Mouse (Mus musculus) stomach, embryonic 16.5 days (tissue): Measurements from ENCODE around the gene Rad21l. TPM values are rescaled to one million over a fixed set of nuclear protein-coding genes. Genes with fewer than 3 reads are reported as not detected.

Experiments used
- ATAC-seq: fragments of 200-750 bp; cut with Nextera tagmentation; 2 replicates; pipeline ENCODE4 v1.8.0; 2017; ENCODE audit warnings: moderate number of reproducible peaks, moderate TSS enrichment; ENCODE audit not compliant: insufficient read depth, low FRiP score
- H3K27ac ChIP-seq: fragments of 300-500 bp; sonication (generic); 2 replicates; pipeline ENCODE4 v1.5.1; 2014; ENCODE audit warnings: low read length
- H3K27me3 ChIP-seq: fragments of 300-500 bp; sonication (generic); 2 replicates; pipeline ENCODE4 v1.6.1; 2014; ENCODE audit warnings: low read length, control low read depth, mixed read lengths; ENCODE audit not compliant: control insufficient read depth, insufficient read depth
- H3K36me3 ChIP-seq: fragments of 300-500 bp; sonication (generic); 2 replicates; pipeline ENCODE4 v1.6.1; 2014; ENCODE audit warnings: low read length; ENCODE audit not compliant: control insufficient read depth, insufficient read depth
- H3K4me1 ChIP-seq: fragments of 300-500 bp; sonication (generic); 2 replicates; pipeline ENCODE4 v1.6.1; 2014; ENCODE audit warnings: low read length, control low read depth, mixed read lengths; ENCODE audit not compliant: control insufficient read depth, insufficient read depth
- H3K4me2 ChIP-seq: fragments of 300-500 bp; sonication (generic); 2 replicates; pipeline ENCODE4 v1.6.1; 2014; ENCODE audit warnings: low read depth, low read length, mixed read lengths
- H3K4me3 ChIP-seq: fragments of 300-500 bp; sonication (generic); replicated peaks from 2 replicates; pipeline ENCODE4 v1.5.1; 2014; ENCODE audit warnings: mild to moderate bottlenecking, low read length
- H3K9ac ChIP-seq: fragments of 300-500 bp; sonication (generic); 2 replicates; pipeline ENCODE4 v1.6.1; 2014; ENCODE audit warnings: low read length
- H3K9me3 ChIP-seq: fragments of 300-500 bp; sonication (generic); replicated peaks from 2 replicates; pipeline ENCODE4 v1.6.1; 2016; ENCODE audit warnings: low read length, control low read depth; ENCODE audit not compliant: control insufficient read depth
- WGBS: fragments of 180-500 bp; shearing (Covaris S2); extraction: QIAGEN DNeasy Blood & Tissue Kit; methylation state at CpG from one replicate; pipeline ENCODE4 v1.1.7; 2014; 5-methylcytosine and 5-hydroxymethylcytosine counted together
- polyA plus RNA-seq: library from polyadenylated mRNA; unstranded; fragments of >200 nt; fragmentation: Nextera tagmentation; extraction: Ambion mirVana; gene quantifications from 2 replicates; pipeline ENCODE4 v1.2.1, GENCODE M21; 2015

Rad21l gene
- not detected in 2 replicates for polyA plus RNA-seq

GRCm38 (mm10) chr2:151668433-151668832 is at the start of gene Rad21l:
Gene Rad21l (minus strand): TSS chr2:151668533.
- Histone ChIP-seq H3K4me1 (peaks cover 4% of the 10 kb centered on the region; the same call in 1 of the 2 replicates), H3K36me3 (no peaks in the 10 kb centered on the region), H3K27ac (no peak within 1 kb of the TSS), H3K27me3 (no peaks in the 10 kb centered on the region), H3K4me3 (no peak within 1 kb of the TSS), H3K9ac (no peak within 1 kb of the TSS), H3K9me3 (peaks cover 4% of the 10 kb centered on the region; the same call in 1 of the 2 replicates), H3K4me2 (no peak within 1 kb of the TSS)
- 74% methylated on average over 3 of the region's 3 CpGs for WGBS
- ATAC-seq: no peak

- H3K9me3 ChIP-seq: no peaks in the 10 kb centered on the region
- no peaks in the 10 kb centered on the region; the same call in 1 of the 2 replicates for H3K4me1 ChIP-seq
- H3K27ac ChIP-seq: no peak overlapping the region
- ATAC-seq: 0 out of 2 replicates have a peak, but pooled peaks have one; percentile 37
- H3K4me2 ChIP-seq: no peak overlapping the region
- H3K36me3 ChIP-seq: 0 out of 2 replicates have a peak, but pooled peaks cover 5% of the 10 kb centered on the region
- H3K4me3 ChIP-seq: no peak overlapping the region
- 66% methylated on average over 2 of the region's 2 CpGs for WGBS
- H3K27me3 ChIP-seq: no peaks in the 10 kb centered on the region
- no peak overlapping the region for H3K9ac ChIP-seq
Observed at GRCm38 (mm10) chr2:151716318-151717055, 48.2 kb upstream of the Rad21l start.

GRCm38 (mm10) chr2:151715526-151715925 is 47.2 kb upstream of the Rad21l start:
- ATAC-seq: no peak
- Histone ChIP-seq H3K27me3 (no peaks in the 10 kb centered on the region), H3K4me1 (no peaks in the 10 kb centered on the region; the same call in 1 of the 2 replicates), H3K9me3 (no peaks in the 10 kb centered on the region), H3K36me3 (0 out of 2 replicates have a peak, but pooled peaks cover 5% of the 10 kb centered on the region), H3K4me2 (no peak overlapping the region), H3K27ac (no peak overlapping the region), H3K9ac (no peak overlapping the region), H3K4me3 (no peak overlapping the region)
- 92% methylated on average over 4 of the region's 4 CpGs for WGBS

GRCm38 (mm10) chr2:151712647-151713046 is 44.3 kb upstream of the Rad21l start:
- no peaks in the 10 kb centered on the region; the same call in 1 of the 2 replicates for H3K4me1 ChIP-seq
- WGBS: 37% methylated on average over 3 of the region's 3 CpGs
- H3K27ac ChIP-seq: no peak overlapping the region
- ATAC-seq: no peak
- no peaks in the 10 kb centered on the region for H3K36me3 ChIP-seq
- H3K27me3 ChIP-seq: no peaks in the 10 kb centered on the region
- no peak overlapping the region for H3K9ac ChIP-seq
- H3K4me2 ChIP-seq: no peak overlapping the region
- no peaks in the 10 kb centered on the region for H3K9me3 ChIP-seq
- no peak overlapping the region for H3K4me3 ChIP-seq

- H3K27ac ChIP-seq: no peak overlapping the region
- H3K4me3 ChIP-seq: peak overlapping the region; percentile 54
- H3K4me2 ChIP-seq: peak overlapping the region; percentile 92
- 2% methylated on average over 17 of the region's 17 CpGs for WGBS
- peak overlapping the region; percentile 70 for H3K9ac ChIP-seq
- H3K27me3 ChIP-seq: peaks cover 27% of the 10 kb centered on the region
- no peaks in the 10 kb centered on the region for H3K36me3 ChIP-seq
- peaks cover 8% of the 10 kb centered on the region for H3K4me1 ChIP-seq
- ATAC-seq: peak; percentile 23; the same call in 1 of the 2 replicates
- no peaks in the 10 kb centered on the region for H3K9me3 ChIP-seq
Observed at GRCm38 (mm10) chr2:151702851-151703190, 34.5 kb upstream of the Rad21l start.

- H3K27ac ChIP-seq: no peak overlapping the region
- ATAC-seq: peak; percentile 86; the same call in 1 of the 2 replicates
- no peaks in the 10 kb centered on the region for H3K36me3 ChIP-seq
- H3K4me1 ChIP-seq: peaks cover 8% of the 10 kb centered on the region
- WGBS: under 1% methylated on average over 89 of the region's 97 CpGs
- H3K4me2 ChIP-seq: peak overlapping the region; percentile 92
- H3K9me3 ChIP-seq: no peaks in the 10 kb centered on the region
- peaks cover 27% of the 10 kb centered on the region for H3K27me3 ChIP-seq
- H3K9ac ChIP-seq: peak overlapping the region; percentile 70
- H3K4me3 ChIP-seq: peak overlapping the region; percentile 54
Observed at GRCm38 (mm10) chr2:151702146-151702850, 34.0 kb upstream of the Rad21l start.

GRCm38 (mm10) chr2:151701231-151702145 is 33.2 kb upstream of the Rad21l start, which contains the start of gene Tmem74b:
Gene Tmem74b (plus strand): TSS chr2:151702008.
- peak within 1 kb of the TSS; percentile 54 for H3K4me3 ChIP-seq
- peaks cover 8% of the 10 kb centered on the region for H3K4me1 ChIP-seq
- no peak within 1 kb of the TSS for H3K27ac ChIP-seq
- peak within 1 kb of the TSS; percentile 92 for H3K4me2 ChIP-seq
- H3K9ac ChIP-seq: peak within 1 kb of the TSS; percentile 70
- ATAC-seq: no peak
- H3K36me3 ChIP-seq: no peaks in the 10 kb centered on the region
- WGBS: 7% methylated on average over 24 of the region's 25 CpGs
- peaks cover 27% of the 10 kb centered on the region for H3K27me3 ChIP-seq
- H3K9me3 ChIP-seq: no peaks in the 10 kb centered on the region

GRCm38 (mm10) chr2:151682976-151683375 is 14.6 kb upstream of the Rad21l start:
- ATAC-seq: no peak
- 83% methylated on average over 4 of the region's 4 CpGs for WGBS
- no peak overlapping the region for H3K9ac ChIP-seq

More at GRCm38 (mm10) chr2:151682976-151683375, 14.6 kb upstream of the Rad21l start:
- Histone ChIP-seq H3K4me3 (no peak overlapping the region), H3K4me1 (no peaks in the 10 kb centered on the region), H3K9me3 (no peaks in the 10 kb centered on the region), H3K27me3 (no peaks in the 10 kb centered on the region), H3K36me3 (no peaks in the 10 kb centered on the region), H3K4me2 (no peak overlapping the region), H3K27ac (no peak overlapping the region)
